Mouse (Mus musculus): ENCODE results near the gene Cpsf4.
"Not testable (repeated sequence)": the region's sequence is repeated elsewhere in the genome, so short reads cannot be mapped to it uniquely, and the experiment has no call there.

Cpsf4 gene

DNA sequence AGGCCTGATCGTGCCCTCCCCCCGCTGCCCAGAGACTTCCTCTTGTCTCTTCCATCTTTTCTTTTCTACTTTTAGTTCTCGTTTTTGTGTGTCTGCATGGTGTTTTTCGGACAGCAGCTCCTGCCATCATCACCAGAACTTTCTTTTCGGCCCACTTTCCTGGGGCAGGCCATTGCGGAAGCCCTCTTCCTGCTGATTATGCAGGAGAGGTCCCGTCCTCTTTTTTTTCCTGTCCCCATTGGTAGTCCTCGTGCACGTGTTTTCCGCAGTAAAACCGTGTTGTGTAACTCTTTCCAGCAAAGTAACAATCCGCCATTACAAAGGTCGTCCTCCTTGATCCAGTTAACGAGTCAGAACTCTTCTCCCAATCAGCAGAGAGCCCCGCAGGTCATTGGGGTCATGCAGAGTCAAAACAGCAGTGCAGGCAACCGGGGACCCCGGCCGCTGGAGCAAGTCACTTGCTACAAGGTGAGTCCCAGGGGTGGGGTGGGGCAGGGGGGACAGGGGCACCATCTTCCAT, 11.5 kb downstream of the Cpsf4 start:
- no peak for DNase-seq (ENCODE audit: low spot score)

DNA sequence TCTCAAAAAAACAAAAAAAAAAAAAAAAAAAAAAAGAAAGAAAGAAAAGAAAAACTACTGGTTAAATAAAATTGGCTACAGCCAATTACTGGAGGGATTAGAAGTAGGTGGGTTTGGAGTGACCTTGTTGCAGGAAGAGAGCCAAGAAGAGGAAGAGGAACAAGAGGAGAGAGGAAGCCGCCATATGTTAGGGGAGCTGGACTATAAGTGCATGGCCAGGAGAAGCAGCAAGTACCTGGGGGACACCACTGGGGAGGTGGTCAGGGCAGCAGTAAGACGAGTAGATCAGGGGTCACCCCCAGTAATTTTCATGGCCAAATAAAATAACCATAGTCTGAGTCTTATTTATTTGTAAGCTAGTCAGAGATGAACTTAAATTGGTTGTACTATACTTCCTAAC, 18.2 kb downstream of the Cpsf4 start:
- no peak for DNase-seq (ENCODE audit: low spot score)

DNA sequence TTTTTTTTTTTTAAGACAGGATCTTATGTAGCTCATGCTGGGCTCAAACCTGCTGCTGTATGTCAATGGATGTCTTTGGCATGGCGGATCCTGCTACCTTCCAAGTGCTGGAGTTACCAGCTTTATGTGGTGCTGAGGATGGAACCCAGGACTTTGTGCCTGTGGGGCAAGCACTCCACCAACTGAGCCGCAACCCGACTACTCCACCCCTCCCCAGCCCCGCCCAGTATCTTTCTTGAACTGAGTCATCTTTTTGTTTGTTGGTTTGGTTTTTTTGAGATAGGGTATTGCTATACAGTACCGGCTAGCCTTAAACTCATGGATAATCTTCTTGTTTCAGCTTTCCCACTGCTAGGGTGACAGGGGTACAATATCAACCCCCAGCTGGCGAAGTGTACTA, 22.4 kb downstream of the Cpsf4 start:
- DNase-seq (ENCODE audit: low spot score), result no peak

DNA sequence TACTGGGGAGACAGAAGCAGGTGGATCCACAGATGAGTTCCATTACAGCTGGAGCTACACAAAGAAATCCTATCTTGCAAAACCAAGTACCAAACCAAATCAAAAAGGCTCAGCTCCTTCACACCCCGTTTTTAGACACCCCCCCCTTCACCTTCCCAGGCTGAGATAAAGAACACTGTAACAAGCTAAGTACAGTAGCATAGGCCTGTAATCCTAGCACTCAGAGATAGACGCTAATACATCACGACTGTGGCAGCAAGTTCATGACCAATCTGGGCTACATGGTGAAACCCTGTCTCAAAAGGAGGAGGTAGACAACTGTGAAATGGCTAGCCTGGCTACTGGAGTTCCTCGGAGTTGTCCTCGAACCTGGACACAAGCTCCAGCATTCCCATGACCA, 23.4 kb downstream of the Cpsf4 start:
- DNase-seq (ENCODE audit: low spot score), result no peak

DNA sequence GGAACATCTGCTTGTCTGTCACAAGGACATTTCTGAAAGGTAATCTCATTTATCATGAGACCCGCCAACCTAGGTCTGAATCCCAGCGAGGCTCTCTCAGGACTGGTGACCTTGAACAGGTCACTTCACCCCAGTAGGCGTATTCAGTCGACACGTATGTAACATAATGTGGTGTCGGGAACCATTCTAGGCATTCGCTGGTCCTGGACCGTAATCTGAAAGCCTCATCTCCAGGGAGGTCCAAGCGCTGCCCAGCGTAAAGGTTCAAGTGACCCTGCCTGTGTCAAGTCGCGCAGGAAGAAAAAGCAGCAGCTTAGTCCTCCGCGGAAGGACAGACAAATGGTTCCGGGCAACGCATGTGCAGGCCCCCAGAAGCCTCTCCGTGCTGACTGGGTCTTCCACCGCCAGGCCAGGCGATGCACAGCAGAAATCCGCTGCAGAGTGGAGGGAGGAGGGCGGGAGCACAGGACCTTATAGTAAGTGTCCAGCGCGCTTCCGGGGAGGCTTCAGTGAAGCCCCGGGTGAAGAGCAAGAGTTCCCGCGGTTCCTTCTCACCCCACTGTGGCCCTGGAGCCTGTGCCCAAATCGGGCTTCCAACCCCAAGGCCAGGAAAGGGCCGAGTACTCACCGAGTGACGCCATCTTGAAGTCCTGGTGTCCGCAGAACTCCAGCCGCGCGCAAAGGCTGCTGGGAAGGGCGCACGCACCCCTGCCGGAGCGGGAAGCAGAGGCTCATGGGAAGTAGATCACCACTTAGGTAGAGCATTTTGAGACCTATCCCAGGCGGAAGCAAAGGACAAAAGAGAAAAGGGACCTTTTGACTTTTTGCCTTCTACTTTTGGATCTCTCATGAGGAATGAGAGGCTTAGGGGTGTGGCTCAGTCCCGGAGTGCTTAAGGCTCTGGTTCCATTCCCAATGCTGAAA, 24.1 kb downstream of the Cpsf4 start:
- DNase-seq (ENCODE audit: low spot score), result peak; percentile 85

DNA sequence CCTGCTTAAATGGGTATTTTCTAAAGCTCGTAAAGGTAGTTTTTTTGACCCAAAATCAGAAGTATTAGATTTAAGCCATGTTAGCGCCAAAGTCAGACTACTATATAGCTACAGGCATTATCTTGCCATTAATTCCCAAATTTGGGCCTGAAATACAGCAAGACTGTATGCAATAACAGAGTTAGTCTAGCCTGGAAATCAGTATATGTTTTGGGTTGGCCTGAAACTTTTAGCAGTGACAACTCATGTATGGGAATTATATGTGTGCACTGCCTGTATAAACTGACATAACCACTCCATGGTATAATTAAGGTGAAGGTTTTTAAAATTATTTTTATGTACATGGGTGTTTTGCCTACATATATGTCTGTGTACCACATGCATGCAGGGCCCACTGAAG, 24.9 kb downstream of the Cpsf4 start, which contains the start of gene Atp5j2:
Atp5j2 (minus strand) TSS at position 101 of the 400 bp plus-strand sequence.
- no peak for DNase-seq (ENCODE audit: low spot score)

DNA sequence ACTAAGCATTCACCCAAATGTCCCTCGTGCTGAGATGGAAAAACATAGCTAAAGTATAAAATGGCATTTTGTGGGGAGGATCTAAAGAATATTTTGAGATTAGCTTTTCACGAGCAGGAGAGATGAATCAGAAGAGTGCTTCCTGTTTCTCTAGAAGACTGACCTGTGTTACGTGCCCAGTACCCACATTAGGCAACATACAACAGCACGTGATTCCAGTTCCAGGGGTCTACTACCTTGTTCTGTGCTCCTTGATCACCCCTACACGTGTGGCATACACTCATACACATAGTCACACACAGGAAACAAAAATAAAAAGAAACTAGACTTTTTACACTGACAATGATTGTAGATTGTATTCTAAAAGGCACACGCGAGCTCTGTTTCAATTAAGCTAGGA, 33.4 kb downstream of the Cpsf4 start:
- no peak for DNase-seq (ENCODE audit: low spot score)

DNA sequence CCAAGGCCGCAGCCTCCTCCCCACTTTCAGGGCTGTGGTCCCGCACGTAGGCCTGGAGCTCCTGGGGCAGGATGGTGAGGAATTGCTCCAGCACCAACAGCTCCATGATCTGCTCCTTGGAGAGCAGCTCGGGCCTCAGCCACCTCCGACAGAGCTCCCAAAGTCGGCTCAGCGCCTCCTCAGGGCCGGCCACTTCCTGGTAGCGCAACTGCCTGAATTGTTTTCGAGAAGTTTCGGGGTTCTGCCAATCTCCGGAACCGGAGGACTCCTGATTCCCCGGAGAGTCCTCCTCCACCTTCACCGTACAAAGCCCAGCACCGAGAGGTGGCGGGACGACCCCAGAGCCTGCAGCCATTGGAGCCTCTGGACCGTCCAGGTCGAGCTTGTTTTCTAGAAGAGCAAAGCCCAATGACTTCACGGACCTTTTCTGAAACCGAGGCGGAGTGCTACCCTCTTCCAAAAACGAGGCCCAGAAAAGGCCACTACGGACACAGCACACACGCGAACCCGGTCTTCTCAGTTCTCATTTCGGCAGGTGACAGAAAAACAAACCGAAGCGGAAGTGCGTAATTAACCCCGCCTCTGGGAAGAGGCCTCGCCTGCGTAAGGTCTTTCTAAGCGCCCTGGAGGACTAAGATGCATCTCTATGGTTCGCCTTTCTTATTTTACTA, 34.4 kb downstream of the Cpsf4 start, which contains the start of gene Zkscan14:
Zkscan14 (minus strand) TSS at position 548 of the 671 bp plus-strand sequence.
- peak; percentile 56 for DNase-seq (ENCODE audit: low spot score)

DNA sequence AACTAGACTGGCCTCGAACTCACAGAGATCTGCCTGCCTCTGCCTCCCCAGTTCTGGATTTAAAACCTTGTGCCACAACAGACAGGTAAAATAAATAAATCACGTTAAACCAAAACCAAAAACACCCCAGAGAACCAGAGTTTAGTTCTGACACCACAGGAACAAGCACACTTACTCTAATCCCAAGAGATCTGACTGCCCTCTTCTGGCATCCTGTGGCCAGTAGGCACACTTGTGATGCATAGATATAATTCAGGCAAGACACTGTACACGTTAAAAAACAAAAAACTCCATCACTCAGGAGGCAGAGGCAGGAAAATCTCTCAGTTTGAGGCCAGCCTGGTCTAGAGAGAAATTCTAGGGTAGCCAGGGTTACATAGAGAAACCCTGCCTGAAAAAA, 35.4 kb downstream of the Cpsf4 start:
- no peak for DNase-seq (ENCODE audit: low spot score)

DNA sequence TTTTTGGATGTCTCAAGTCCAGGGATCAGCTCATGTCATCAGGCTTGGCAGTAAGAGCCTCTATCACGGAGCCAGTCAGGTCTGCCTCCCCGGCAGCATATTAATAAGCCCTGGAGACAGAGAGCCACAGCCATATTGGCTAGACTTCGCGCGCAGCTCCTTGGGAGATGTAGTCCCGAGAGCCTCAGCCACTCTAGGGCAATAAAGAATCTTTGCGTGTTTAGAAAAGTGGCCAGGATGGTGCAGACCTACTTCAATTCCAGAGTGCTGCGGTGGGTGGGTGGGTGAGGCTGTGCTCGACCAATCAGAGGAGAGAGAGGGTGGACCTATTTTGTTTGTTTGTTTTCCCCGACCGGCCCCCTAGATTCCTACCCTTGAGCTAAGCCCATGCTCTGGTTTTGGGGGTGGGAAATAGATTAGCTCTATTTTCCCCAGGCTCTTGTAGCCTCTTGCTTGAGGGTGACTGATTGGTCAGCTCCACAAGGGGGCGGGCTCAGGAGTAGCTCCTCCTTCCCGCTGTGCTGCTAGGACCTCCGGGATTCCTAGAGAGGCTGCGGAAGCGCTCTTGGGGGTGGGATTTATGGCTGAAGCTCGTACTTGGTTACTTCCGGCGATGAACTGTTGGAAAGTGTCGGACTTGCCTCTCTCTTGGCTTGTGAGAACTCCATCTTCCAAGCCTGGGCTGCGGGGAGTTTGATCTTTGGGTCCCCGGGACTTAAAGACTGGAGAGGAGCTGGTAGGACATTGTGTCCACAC, 37.1 kb downstream of the Cpsf4 start, which contains the start of gene Zkscan5:
Zkscan5 (plus strand) TSS at position 627 of the 756 bp plus-strand sequence.
- peak; percentile 95 for DNase-seq (ENCODE audit: low spot score)

DNA sequence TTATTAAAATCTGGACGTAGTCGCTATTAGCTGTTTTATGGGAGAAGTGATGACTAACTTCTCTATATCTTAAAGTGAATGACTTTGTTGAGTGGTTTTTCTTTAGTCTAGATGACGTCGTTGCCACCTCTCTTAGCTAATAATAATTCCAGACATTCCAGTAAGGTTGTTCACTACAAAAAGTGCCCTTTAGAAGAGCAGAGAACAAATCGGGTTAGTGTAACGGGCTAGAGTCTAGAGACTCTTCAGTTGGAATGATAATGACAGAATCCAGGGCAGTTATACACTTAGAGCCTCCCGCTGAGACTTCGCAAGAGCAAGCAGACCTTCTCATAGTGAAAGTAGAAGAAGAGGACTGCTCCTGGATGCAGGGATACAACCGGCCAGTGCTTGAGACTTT, 38.0 kb downstream of the Cpsf4 start:
- no peak for DNase-seq (ENCODE audit: low spot score)

DNA sequence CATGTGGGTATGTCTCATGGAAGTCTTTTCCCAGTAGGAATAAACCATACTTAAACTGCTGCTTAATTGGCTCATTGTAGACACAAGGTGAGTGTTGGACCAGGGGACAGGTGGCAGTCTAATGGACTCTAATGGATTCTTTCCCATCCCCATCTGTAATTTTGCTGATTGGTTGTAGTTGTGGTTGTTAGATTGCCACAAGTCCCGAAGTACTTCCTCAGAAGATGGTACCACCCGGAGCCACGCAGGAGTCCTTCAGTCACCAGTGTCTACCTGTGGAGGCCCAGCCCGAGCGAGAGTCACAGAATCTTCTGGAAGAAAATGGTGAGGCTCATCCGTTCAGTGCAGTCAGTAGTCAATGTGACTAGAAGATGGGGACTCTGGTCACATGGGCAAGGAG, 40.4 kb downstream of the Cpsf4 start:
- DNase-seq (ENCODE audit: low spot score), result no peak

DNA sequence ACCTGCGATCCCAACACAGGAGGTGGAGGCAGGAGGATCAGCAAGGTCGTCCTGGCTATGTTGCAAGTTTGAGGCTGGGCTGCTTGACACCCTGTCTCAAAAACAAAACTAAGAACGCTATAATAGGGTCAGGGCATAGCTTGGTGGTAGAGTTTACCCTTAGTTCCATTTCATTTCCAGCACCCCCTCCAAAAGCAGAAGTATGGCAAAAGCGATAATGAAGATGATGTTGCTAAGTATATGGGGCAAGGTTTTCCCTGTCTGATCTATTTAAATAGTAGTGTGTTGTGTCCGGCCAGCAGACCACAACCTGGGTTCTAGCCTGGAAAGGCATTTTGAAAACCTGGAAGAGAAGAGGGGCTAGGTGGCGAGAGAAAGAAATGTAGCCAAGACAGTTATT, 40.9 kb downstream of the Cpsf4 start:
- no peak for DNase-seq (ENCODE audit: low spot score)

DNA sequence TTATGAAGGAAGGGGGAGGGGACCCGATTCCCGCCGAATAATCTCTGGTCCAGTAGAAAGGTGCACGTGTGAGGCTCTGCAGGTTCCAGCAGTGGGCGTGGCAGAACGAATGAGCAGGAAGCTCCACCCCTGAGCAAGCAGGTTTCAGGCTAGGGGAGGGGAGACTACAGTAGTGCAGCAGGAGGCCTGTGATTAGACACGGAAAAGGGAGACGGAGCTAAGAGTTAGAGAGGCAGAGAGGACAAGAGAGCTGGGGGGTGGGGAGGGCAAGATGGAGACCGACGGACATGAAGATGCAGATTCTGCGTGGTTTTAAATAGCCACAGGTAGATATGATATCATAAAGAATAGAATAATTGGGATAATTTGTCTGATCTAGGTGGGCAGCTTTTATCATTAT, 41.4 kb downstream of the Cpsf4 start:
- not testable (repeated sequence) for DNase-seq (ENCODE audit: low spot score)

DNA sequence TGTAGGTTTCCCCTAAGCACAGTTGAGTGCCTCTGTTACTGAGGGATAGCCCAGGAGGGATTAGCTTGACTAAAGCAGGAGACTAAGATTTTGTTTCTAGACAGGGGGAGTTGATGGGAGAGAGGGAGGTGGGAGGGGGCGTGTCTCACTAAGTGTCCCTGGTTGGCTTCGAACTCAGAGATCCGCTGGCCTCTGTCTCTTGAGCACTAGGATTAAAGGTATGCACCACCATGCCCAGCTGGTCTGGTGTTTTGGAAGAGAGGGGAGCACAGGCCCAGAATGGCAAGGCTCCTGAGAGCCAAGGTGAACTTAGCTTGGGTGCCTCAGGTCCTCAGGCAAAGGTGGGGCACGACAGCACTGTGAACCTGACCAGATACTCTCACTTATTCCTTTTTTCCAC, 44.3 kb downstream of the Cpsf4 start:
- no peak for DNase-seq (ENCODE audit: low spot score)

DNA sequence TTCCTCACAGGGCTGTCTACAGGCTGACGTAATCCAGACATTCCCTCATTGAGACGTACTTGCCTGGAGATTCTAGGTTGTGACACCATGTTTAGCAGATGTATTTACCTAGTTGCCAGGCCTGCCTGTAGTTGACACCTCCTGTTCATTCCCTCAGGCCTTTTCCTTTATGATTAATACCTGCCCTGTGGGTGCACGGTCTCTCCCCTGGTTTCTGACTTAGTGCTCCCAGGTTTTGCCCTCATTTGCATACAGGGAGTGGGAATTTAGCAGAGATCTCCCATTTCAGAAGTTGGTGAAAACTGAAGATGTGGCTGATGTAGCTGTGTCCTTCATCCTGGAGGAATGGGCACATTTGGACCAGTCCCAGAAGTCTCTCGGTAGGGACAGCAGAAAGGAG, 45.2 kb downstream of the Cpsf4 start:
- DNase-seq (ENCODE audit: low spot score), result no peak

DNA sequence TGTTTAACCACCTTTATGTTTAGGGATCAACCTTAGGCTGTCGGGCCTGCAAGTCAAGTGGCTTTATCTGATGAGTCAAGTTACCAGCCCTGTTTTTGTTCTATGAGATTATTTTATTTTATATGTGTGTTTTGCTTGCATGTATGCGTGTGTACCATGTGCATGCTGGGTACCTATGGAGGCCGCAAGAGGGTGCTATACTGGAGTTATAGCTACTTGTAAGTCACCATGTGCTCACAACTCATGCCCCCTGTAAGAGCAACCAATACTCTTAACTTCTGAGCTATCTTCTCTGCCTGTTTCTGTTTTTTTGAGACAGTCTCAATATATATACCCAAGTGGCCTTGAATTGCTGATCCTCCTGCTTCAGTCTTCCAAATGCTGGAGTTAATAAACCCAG, 46.5 kb downstream of the Cpsf4 start:
- no peak for DNase-seq (ENCODE audit: low spot score)

DNA sequence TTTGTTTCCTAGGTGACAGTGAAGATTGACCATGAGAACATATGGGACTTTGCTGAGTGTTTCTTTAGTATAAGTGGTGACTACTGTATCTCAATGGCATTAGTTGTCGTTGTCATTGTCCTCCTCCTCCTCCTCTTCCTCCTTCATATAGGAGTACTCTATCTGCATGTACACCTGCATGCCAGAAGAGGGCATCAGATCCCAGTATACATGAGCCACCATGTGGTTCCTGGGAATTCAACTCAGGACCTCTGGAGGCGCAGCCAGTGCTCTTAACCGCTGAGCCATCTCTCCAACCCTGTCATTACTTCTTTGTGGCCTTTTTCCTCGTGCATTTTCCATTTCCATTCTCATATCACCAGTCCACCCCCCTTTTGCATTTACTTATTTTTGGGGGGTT, 47.7 kb downstream of the Cpsf4 start:
- no peak for DNase-seq (ENCODE audit: low spot score)

DNA sequence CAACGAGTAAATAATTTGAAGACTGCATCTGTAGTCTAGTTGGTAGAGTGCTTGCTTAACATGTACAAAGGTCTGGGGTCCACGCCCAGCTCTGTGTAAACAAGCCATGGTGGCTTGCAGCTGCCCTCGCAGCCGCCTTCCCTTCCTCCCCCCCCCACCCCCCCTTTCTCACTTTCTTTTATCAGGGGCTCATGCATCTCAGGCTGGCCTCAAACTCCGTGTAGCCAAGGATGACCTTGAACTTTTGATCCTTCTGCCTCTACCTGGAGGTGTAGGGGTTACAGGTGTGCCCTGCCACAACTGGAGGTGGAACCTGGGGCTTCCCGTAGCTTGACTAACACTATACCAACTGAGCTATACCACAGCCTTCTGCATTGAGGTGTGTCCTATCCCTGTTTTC, 50.7 kb downstream of the Cpsf4 start:
- no peak for DNase-seq (ENCODE audit: low spot score)

DNA sequence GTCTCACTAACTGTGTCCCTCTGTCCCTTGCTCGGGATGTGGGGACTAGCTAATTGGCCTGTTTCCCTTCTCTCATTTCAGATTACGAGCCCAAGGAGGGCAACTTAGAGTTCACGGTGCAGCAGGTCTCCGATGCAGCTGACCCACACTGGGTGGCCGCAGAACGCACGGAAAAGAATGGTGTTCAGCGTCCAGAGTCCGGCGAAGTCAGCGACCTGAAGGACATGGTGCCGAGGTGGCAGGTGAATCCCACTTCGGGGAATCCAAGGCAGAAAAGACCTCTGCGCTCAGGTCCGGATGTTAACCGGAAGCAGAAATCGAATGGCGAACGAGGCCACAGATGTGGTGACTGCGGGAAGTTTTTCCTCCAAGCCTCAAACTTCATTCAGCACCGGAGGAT, 51.2 kb downstream of the Cpsf4 start:
- DNase-seq (ENCODE audit: low spot score), result no peak

DNA sequence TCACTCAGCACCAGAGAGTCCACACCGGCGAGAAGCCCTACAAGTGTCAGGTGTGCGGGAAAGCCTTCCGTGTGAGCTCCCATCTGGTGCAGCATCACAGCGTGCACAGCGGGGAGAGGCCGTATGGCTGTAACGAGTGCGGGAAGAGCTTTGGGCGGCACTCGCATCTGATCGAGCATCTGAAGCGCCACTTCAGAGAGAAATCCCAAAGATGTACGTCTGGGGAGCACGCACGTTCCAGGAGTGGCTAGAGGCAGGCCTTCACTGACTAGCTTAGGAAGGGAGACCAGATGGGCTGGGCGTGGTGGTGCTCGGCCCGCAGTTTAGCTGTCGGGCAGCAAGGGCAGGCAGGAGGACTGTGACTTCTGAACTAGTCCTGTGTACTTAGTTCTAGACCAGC, 51.7 kb downstream of the Cpsf4 start:
- DNase-seq (ENCODE audit: low spot score), result no peak

DNA sequence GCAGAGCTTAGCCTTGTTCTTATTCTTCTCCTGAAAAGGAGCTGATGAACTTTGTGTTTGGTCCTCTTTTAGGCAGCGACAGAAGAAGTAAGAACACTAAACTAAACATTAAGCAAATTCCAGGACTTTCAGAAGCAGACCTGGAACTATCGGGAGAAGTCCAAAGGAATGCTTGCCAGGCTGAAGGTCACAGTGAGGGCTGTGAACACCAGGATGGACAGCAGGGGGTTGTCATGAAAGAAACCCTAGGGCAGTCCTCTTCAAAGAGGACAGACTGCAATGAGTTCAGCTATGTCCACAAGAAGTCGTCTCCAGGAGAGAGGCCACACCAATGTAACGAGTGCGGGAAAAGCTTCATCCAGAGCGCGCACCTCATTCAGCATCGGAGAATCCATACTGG, 53.0 kb downstream of the Cpsf4 start:
- DNase-seq (ENCODE audit: low spot score), result no peak

Measured in urinary bladder, postnatal 25 days (tissue).